In the genomic region with DNA sequence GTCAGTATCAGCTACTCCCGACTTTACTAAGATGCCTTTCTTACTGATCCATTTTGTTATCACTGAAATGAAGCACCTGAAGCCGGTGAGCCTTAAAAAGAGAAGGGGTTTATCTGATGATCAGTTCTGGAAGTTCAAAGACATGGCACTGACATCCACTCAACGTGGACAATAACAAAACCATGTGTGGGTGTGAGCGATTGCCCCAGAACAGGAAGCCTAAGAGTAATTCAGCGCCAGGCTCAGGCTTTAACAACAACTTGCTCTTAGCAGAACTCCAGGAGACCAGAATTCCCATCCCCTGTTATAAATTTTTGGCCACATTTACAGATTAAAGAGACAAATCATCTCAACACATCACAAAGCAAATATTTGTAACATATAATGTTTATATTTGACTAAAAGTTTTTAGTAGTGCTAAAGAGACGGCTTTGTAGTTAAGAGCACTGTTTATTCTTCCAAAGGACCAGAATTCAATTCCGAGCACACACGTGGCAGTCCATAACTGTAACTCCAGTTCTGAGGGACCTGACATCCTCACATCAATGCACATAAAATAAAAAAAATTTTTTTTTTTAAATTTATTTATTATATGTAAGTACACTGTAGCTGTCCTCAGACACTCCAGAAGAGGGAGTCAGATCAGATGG, we compare ENCODE assay signal across 26 mouse cellular contexts. TPM values are rescaled to one million over a fixed set of nuclear protein-coding genes. Genes with fewer than 3 reads are reported as not detected.
DNase-seq lines count a peak whose midpoint lies in the region; ATAC-seq and TF ChIP-seq lines count a peak whose summit lies in the region.
"Had no signal": no experiment of that assay in that cellular context is flagged by ENCODE, and none has a peak within 500 bp of the region (broad histone marks: within the 10 kb centered on the region; RNA-seq: fewer than 3 reads in every experiment).

No protein-coding gene starts in this region.

- no peak overlapping the region for H3K27ac ChIP-seq in layer of hippocampus, adult 2 months
- H3K27ac ChIP-seq in lung, embryonic 15.5 days, result no peak overlapping the region
- no peak overlapping the region for H3K27ac ChIP-seq in lung, postnatal 0 days (ENCODE audit: low read length)
- H3K27ac ChIP-seq: embryonic facial prominence, embryonic 13.5 days; embryonic facial prominence, embryonic 15.5 days; forebrain, embryonic 10.5 days; forebrain, embryonic 12.5 days had no signal

- ATAC-seq in lung, embryonic 15.5 days (ENCODE audit: borderline replicate concordance, extremely low read depth, low FRiP score, low TSS enrichment), result peak; percentile 49; the same call in 1 of the 2 replicates
- peak; percentile 26; the same call in 1 of the 2 replicates for ATAC-seq in lung, postnatal 0 days
- ATAC-seq: forebrain, embryonic 14.5 days had no signal

- TF ChIP-seq EP300 in lung, postnatal 0 days (IDR thresholded peaks at IDR 0.05), result no peak

- H3K4me1 ChIP-seq in lung, embryonic 15.5 days, result no peaks in the 10 kb centered on the region; the same call in 1 of the 2 replicates
- H3K4me1 ChIP-seq in lung, adult 2 months (ENCODE audit: control insufficient read depth, insufficient read depth, low read length), result no peaks in the 10 kb centered on the region
- no peaks in the 10 kb centered on the region for H3K4me1 ChIP-seq in lung, postnatal 0 days (ENCODE audit: insufficient read depth, low read depth, low read length)
- H3K4me1 ChIP-seq: embryonic facial prominence, embryonic 13.5 days; embryonic facial prominence, embryonic 15.5 days; forebrain, embryonic 12.5 days had no signal

- H3K9ac ChIP-seq in lung, embryonic 15.5 days, result no peak overlapping the region
- no peak overlapping the region for H3K9ac ChIP-seq in lung, postnatal 0 days (replicated peaks; ENCODE audit: low read depth)
- H3K9ac ChIP-seq: embryonic facial prominence, embryonic 13.5 days; embryonic facial prominence, embryonic 15.5 days; forebrain, embryonic 12.5 days had no signal

- 34% methylated on average over 8 of the region's 8 CpGs for WGBS in lung, embryonic 15.5 days
- WGBS in lung, adult 2 months, result 43% methylated on average over 8 of the region's 8 CpGs
- 33% methylated on average over 8 of the region's 8 CpGs for WGBS in lung, postnatal 0 days

- no peaks in the 10 kb centered on the region for H3K27me3 ChIP-seq in lung, embryonic 15.5 days
- no peaks in the 10 kb centered on the region for H3K27me3 ChIP-seq in lung, postnatal 0 days (replicated peaks; ENCODE audit: insufficient read depth, low read length)
- H3K27me3 ChIP-seq: embryonic facial prominence, embryonic 13.5 days; embryonic facial prominence, embryonic 15.5 days; forebrain, embryonic 12.5 days had no signal

- DNase-seq in layer of hippocampus, adult 2 months (ENCODE audit: low spot score in 2 of 2), result no peak
- DNase-seq in layer of hippocampus, adult 9-10 months (ENCODE audit: low spot score), result no peak
- no peak for DNase-seq in lung, adult 2 months
- no peak for DNase-seq in lung, postnatal 0 days (ENCODE audit: low spot score)
- no peak for DNase-seq in lung, postnatal 4 days
- DNase-seq: adrenal gland, adult 2 months; adrenal gland, postnatal 10 days; adrenal gland, postnatal 25 days; cerebellum, adult 11 months; cerebellum, adult 18-20 months; cerebellum, adult 8-10 months; cerebellum, adult 9-11 months; cerebellum, postnatal 14 days; cerebellum, postnatal 36 days; embryo, embryonic 11 days had no signal

- no peak overlapping the region for H3K4me3 ChIP-seq in layer of hippocampus, adult 2 months
- no peak overlapping the region for H3K4me3 ChIP-seq in lung, embryonic 15.5 days
- H3K4me3 ChIP-seq in lung, adult 2 months (replicated peaks; ENCODE audit: extremely low read depth, low read depth, low read length), result no peak overlapping the region
- no peak overlapping the region for H3K4me3 ChIP-seq in lung, postnatal 0 days (ENCODE audit: low read depth, low read length)
- H3K4me3 ChIP-seq: embryonic facial prominence, embryonic 13.5 days; embryonic facial prominence, embryonic 15.5 days; erythroblast, embryonic 14.5 days; forebrain, embryonic 10.5 days; forebrain, embryonic 12.5 days had no signal

- TF ChIP-seq POLR2A in lung, adult 2 months (IDR thresholded peaks at IDR 0.05; ENCODE audit: borderline replicate concordance, extremely low read depth, low read depth, low read length), result no peak

- no peaks in the 10 kb centered on the region for H3K36me3 ChIP-seq in lung, embryonic 15.5 days
- no peaks in the 10 kb centered on the region for H3K36me3 ChIP-seq in lung, postnatal 0 days (ENCODE audit: insufficient read depth, low read length)
- H3K36me3 ChIP-seq: embryonic facial prominence, embryonic 13.5 days; embryonic facial prominence, embryonic 15.5 days; forebrain, embryonic 10.5 days; forebrain, embryonic 12.5 days had no signal

- peak; percentile 21; the same call in 1 of the 2 replicates for TF ChIP-seq CTCF in layer of hippocampus, adult 2 months (conservative IDR thresholded peaks at IDR 0.05)
- no peak for TF ChIP-seq CTCF in lung, adult 2 months (IDR thresholded peaks at IDR 0.05; ENCODE audit: insufficient read depth, low read length)
- TF ChIP-seq CTCF in lung, postnatal 0 days (IDR thresholded peaks at IDR 0.05), result no peak

- no peak overlapping the region for H3K4me2 ChIP-seq in lung, embryonic 15.5 days
- no peak overlapping the region for H3K4me2 ChIP-seq in lung, postnatal 0 days (replicated peaks; ENCODE audit: low read depth, low read length)
- H3K4me2 ChIP-seq: embryonic facial prominence, embryonic 13.5 days; embryonic facial prominence, embryonic 15.5 days; forebrain, embryonic 12.5 days had no signal

- no peaks in the 10 kb centered on the region for H3K9me3 ChIP-seq in lung, embryonic 15.5 days
- no peaks in the 10 kb centered on the region for H3K9me3 ChIP-seq in lung, postnatal 0 days (ENCODE audit: low read length)
- H3K9me3 ChIP-seq: embryonic facial prominence, embryonic 13.5 days; embryonic facial prominence, embryonic 15.5 days; forebrain, embryonic 10.5 days; forebrain, embryonic 12.5 days had no signal

RNA-seq across cellular contexts. Expression of a gene that starts 8.1 kb away (rescaled TPM):
- total RNA-seq in layer of hippocampus, adult 2 months (2021), result 1 to 10 TPM; 4.9 to 5.8 TPM
- 20.6 and 23.7 TPM in 2 replicates for polyA plus RNA-seq in lung, embryonic 15.5 days (2015; fragmentation: Nextera tagmentation; extraction: Ambion mirVana)
- polyA plus RNA-seq in lung, adult 2 months (2012; rRNA removed), result 67.8 and 88.4 TPM in 2 replicates
- polyA plus RNA-seq in lung, postnatal 0 days (2015; fragmentation: Nextera tagmentation; extraction: Ambion mirVana), result 18.9 and 21.6 TPM in 2 replicates
- total RNA-seq: MEL had no signal
- polyA plus RNA-seq: C2C12 had no signal

RNA-seq across cellular contexts. Expression of a gene that starts 26.5 kb away (rescaled TPM):
- 10 to 100 TPM; 65.9 to 68.1 TPM for total RNA-seq in layer of hippocampus, adult 2 months (2021)
- 0.11 and 0.14 TPM in 2 replicates for polyA plus RNA-seq in lung, embryonic 15.5 days (2015; fragmentation: Nextera tagmentation; extraction: Ambion mirVana)
- 2.0 and 2.9 TPM in 2 replicates for polyA plus RNA-seq in lung, adult 2 months (2012; rRNA removed)
- 0.81 and 1.2 TPM in 2 replicates for polyA plus RNA-seq in lung, postnatal 0 days (2015; fragmentation: Nextera tagmentation; extraction: Ambion mirVana)
- total RNA-seq: common myeloid progenitor, adult 5-6 weeks had no signal
- polyA plus RNA-seq: embryonic facial prominence, embryonic 11.5 days; embryonic facial prominence, embryonic 13.5 days; erythroblast, embryonic 14.5 days; forebrain, embryonic 10.5 days had no signal

RNA-seq across cellular contexts. Expression of a gene that starts 39.4 kb away (rescaled TPM):
- total RNA-seq in layer of hippocampus, adult 2 months (2021), result 10 to 100 TPM; 14.8 to 19.0 TPM
- polyA plus RNA-seq in lung, embryonic 15.5 days (2015; fragmentation: Nextera tagmentation; extraction: Ambion mirVana), result 0.18 and 0.21 TPM in 2 replicates
- 0.07 and 0.22 TPM in 2 replicates for polyA plus RNA-seq in lung, adult 2 months (2012; rRNA removed)
- polyA plus RNA-seq in lung, postnatal 0 days (2015; fragmentation: Nextera tagmentation; extraction: Ambion mirVana), result 0.08 and 0.14 TPM in 2 replicates
- total RNA-seq: MEL had no signal

RNA-seq across cellular contexts. Expression of a gene that starts 45.4 kb away (rescaled TPM):
- 1 to 10 TPM; 1.6 to 3.1 TPM for total RNA-seq in layer of hippocampus, adult 2 months (2021)
- 9.0 and 9.3 TPM in 2 replicates for polyA plus RNA-seq in lung, embryonic 15.5 days (2015; fragmentation: Nextera tagmentation; extraction: Ambion mirVana)
- polyA plus RNA-seq in lung, adult 2 months (2012; rRNA removed), result 1.7 and 2.1 TPM in 2 replicates
- polyA plus RNA-seq in lung, postnatal 0 days (2015; fragmentation: Nextera tagmentation; extraction: Ambion mirVana), result 4.5 and 5.8 TPM in 2 replicates
